Mouse (Mus musculus) myocyte (in vitro differentiated cells): Measurements from ENCODE around the gene Tln2.

Source experiments
- CEBPB ChIP-seq: IDR thresholded peaks from 2 replicates; pipeline ENCODE4 v1.6.1; 2011; ENCODE audit warnings: mild to moderate bottlenecking, moderate library complexity; ENCODE audit not compliant: poor library complexity, insufficient read depth, severe bottlenecking
- E2F4 ChIP-seq: IDR thresholded peaks from one replicate; pipeline ENCODE4 v1.6.1; 2011; ENCODE audit warnings: mild to moderate bottlenecking, control low read depth, moderate library complexity; ENCODE audit not compliant: insufficient read depth
- MAX ChIP-seq: IDR thresholded peaks from one replicate; pipeline ENCODE4 v1.6.1; 2011; ENCODE audit warnings: low read depth, mild to moderate bottlenecking, control low read depth
- MYOD1 ChIP-seq, 3 experiments: IDR thresholded peaks; one replicate each; pipeline ENCODE4 v1.6.1; 2011; ENCODE audit warnings: control low read depth in 2 of 3, low read depth in 2 of 3, mild to moderate bottlenecking in 2 of 3, moderate library complexity in 1 of 3; ENCODE audit not compliant: insufficient read length in 2 of 3, control insufficient read depth in 1 of 3
- POLR2A ChIP-seq: IDR thresholded peaks from one replicate; pipeline ENCODE4 v1.6.1; 2011; ENCODE audit warnings: low read depth, mild to moderate bottlenecking, control low read depth, moderate library complexity; ENCODE audit not compliant: insufficient read length
- POLR2AphosphoS2 ChIP-seq: IDR thresholded peaks from one replicate; pipeline ENCODE4 v1.6.1; 2011; ENCODE audit warnings: low read depth, control low read depth; ENCODE audit not compliant: insufficient read length
- TCF12 ChIP-seq: IDR thresholded peaks from one replicate; pipeline ENCODE4 v1.6.1; 2011; ENCODE audit warnings: mild to moderate bottlenecking, control low read depth; ENCODE audit not compliant: poor library complexity, insufficient read depth, severe bottlenecking
- USF1 ChIP-seq: IDR thresholded peaks from one replicate; pipeline ENCODE4 v1.6.1; 2011; ENCODE audit warnings: low read depth, mild to moderate bottlenecking, control low read depth, moderate library complexity

- TF ChIP-seq POLR2A, result no peak
- no peak for TF ChIP-seq CEBPB
- TF ChIP-seq MAX, result no peak
- TF ChIP-seq USF1, result no peak
- TF ChIP-seq TCF12, result no peak
- no peak for TF ChIP-seq E2F4
- no peak for TF ChIP-seq POLR2AphosphoS2
- TF ChIP-seq MYOD1 (IDR thresholded peaks at IDR 0.05; ENCODE audit: control insufficient read depth in 1 of 3, insufficient read length in 2 of 3, low read depth in 2 of 3), result no peak
These were observed 319.0 kb downstream of the Tln2 start for GRCm38 (mm10) chr9:67240456-67240855.
